Mouse (Mus musculus) embryonic facial prominence, embryonic 14.5 days (tissue): ENCODE results near the gene Sun2. TPM values are rescaled to one million over a fixed set of nuclear protein-coding genes. Genes with fewer than 3 reads are reported as not detected.

Experiments
- ATAC-seq: fragments of 200-750 bp; cut with Nextera tagmentation; 2 replicates; pipeline ENCODE4 v1.8.0; 2017; ENCODE audit warnings: low read depth, moderate number of reproducible peaks, moderate TSS enrichment
- DNase-seq: peaks from one replicate; pipeline ENCODE4 v3.0.0-alpha.2; 2015; ENCODE audit warnings: low spot score
- H3K27ac ChIP-seq: fragments of 300-500 bp; sonication (generic); replicated peaks from 2 replicates; pipeline ENCODE4 v1.5.1; 2014; ENCODE audit warnings: low read depth, mild to moderate bottlenecking, low read length, moderate library complexity
- H3K27me3 ChIP-seq: fragments of 300-500 bp; sonication (generic); replicated peaks from 2 replicates; pipeline ENCODE4 v1.6.1; 2014; ENCODE audit warnings: low read length; ENCODE audit not compliant: control insufficient read depth, insufficient read depth
- H3K36me3 ChIP-seq: fragments of 300-500 bp; sonication (generic); 2 replicates; pipeline ENCODE4 v1.6.1; 2014; ENCODE audit warnings: low read length, mixed read lengths; ENCODE audit not compliant: control insufficient read depth, insufficient read depth
- H3K4me1 ChIP-seq: fragments of 300-500 bp; sonication (generic); 2 replicates; pipeline ENCODE4 v1.6.1; 2014; ENCODE audit warnings: antibody characterized with exemption, low read length; ENCODE audit not compliant: control insufficient read depth, insufficient read depth
- H3K4me2 ChIP-seq: fragments of 300-500 bp; sonication (generic); 2 replicates; pipeline ENCODE4 v1.6.1; 2014; ENCODE audit warnings: low read depth, mild to moderate bottlenecking, low read length, moderate library complexity, mixed read lengths
- H3K4me3 ChIP-seq: fragments of 300-500 bp; sonication (generic); 2 replicates; pipeline ENCODE4 v1.5.1; 2014; ENCODE audit warnings: low read depth, mild to moderate bottlenecking, low read length
- H3K9ac ChIP-seq: fragments of 300-500 bp; sonication (generic); 2 replicates; pipeline ENCODE4 v1.6.1; 2014; ENCODE audit warnings: low read depth, mild to moderate bottlenecking, low read length, moderate library complexity, mixed read lengths
- H3K9me3 ChIP-seq: fragments of 300-500 bp; sonication (generic); 2 replicates; pipeline ENCODE4 v1.6.1; 2016; ENCODE audit warnings: low read length; ENCODE audit not compliant: control insufficient read depth
- WGBS: fragments of 180-500 bp; shearing (Covaris S2); extraction: QIAGEN DNeasy Blood & Tissue Kit; methylation state at CpG from one replicate; pipeline ENCODE4 v1.1.7; 2014; 5-methylcytosine and 5-hydroxymethylcytosine counted together
- polyA plus RNA-seq: library from polyadenylated mRNA; unstranded; fragments of >200 nt; fragmentation: Nextera tagmentation; extraction: Ambion mirVana; gene quantifications from 2 replicates; pipeline ENCODE4 v1.2.1, GENCODE M21; 2014

Sun2 gene
- polyA plus RNA-seq, 1 experiment from 2014 or later, result 5.9 TPM

DNA sequence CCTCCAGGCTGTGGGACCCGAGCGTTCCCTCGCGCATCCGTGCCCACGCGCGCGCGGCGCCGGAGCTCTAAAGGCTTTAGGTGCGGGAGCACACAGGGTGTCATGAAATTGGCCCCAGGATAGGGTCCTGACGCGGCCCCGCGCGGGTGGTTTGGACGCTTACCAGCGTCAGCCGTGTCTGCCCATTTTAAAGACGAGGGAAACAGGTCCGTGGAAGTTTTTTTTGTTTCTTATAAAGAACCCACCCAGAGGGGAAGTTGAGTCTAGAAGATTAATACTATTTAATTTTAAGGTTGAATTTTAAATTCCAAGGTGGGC lies 329 bp upstream of the Sun2 start:
- Histone ChIP-seq H3K4me1 (peaks cover 9% of the 10 kb centered on the region), H3K9ac (peak overlapping the region; percentile 91), H3K9me3 (no peaks in the 10 kb centered on the region), H3K36me3 (peaks cover 14% of the 10 kb centered on the region), H3K4me2 (peak overlapping the region; percentile 70), H3K27me3 (no peaks in the 10 kb centered on the region), H3K27ac (peak overlapping the region; percentile 24; the same call in 1 of the 2 replicates), H3K4me3 (peak overlapping the region; percentile 97)
- ATAC-seq, result no peak; the same call in 1 of the 2 replicates
- DNase-seq, result no peak
- WGBS, result 0% methylated on average over 23 of the region's 23 CpGs

GRCm38 (mm10) chr15:79741173-79741858 lies 1.0 kb downstream of the Sun2 start:
- Histone ChIP-seq H3K27me3 (no peaks in the 10 kb centered on the region), H3K36me3 (peaks cover 27% of the 10 kb centered on the region), H3K9ac (peak overlapping the region; percentile 91), H3K4me3 (peak overlapping the region; percentile 97), H3K4me1 (peaks cover 9% of the 10 kb centered on the region), H3K27ac (peak overlapping the region; percentile 24), H3K4me2 (peak overlapping the region; percentile 70), H3K9me3 (no peaks in the 10 kb centered on the region)
- WGBS, result 23% methylated on average over 14 of the region's 14 CpGs
- DNase-seq (no peak), ATAC-seq (no peak)

- Histone ChIP-seq H3K4me1 (peaks cover 11% of the 10 kb centered on the region), H3K9ac (no peak overlapping the region), H3K9me3 (no peaks in the 10 kb centered on the region), H3K36me3 (peaks cover 31% of the 10 kb centered on the region), H3K27me3 (no peaks in the 10 kb centered on the region), H3K4me3 (peak overlapping the region; percentile 97; the same call in 1 of the 2 replicates), H3K27ac (no peak overlapping the region), H3K4me2 (peak overlapping the region; percentile 70)
- ATAC-seq, result no peak
- WGBS, result 74% methylated on average over 3 of the region's 3 CpGs
- DNase-seq, result no peak
These were observed 1.6 kb downstream of the Sun2 start for GRCm38 (mm10) chr15:79740739-79741138.

DNA sequence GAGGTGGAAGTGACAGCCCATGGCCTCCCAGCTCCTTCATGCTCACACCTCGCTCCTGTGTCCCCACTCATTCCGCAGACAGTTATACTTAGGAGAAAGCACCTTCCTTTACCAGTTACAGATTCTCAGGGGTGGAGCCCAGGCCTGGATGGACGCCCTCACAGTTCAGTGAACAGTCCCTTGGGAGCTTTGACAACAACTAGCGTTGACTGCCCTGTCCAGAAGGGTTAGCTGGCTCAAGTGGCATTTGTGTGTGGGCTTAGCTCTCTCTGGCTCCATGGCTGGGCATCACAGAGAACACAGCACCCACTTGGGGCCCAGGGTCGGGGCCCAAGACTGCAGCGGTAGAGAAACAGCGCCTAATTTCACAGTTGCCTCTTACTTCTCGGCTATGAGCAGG lies 8.0 kb downstream of the Sun2 start:
- H3K9me3 ChIP-seq, result no peaks in the 10 kb centered on the region
- H3K27me3 ChIP-seq, result no peaks in the 10 kb centered on the region
- 85% methylated on average over 8 of the region's 8 CpGs for WGBS
- 0 out of 2 replicates have a peak, but pooled peaks cover 3% of the 10 kb centered on the region for H3K4me1 ChIP-seq
- DNase-seq, result no peak
- no peak for ATAC-seq
- no peak overlapping the region for H3K4me3 ChIP-seq
- no peak overlapping the region for H3K4me2 ChIP-seq
- peaks cover 83% of the 10 kb centered on the region for H3K36me3 ChIP-seq
- H3K27ac ChIP-seq, result no peak overlapping the region
- H3K9ac ChIP-seq, result no peak overlapping the region

DNA sequence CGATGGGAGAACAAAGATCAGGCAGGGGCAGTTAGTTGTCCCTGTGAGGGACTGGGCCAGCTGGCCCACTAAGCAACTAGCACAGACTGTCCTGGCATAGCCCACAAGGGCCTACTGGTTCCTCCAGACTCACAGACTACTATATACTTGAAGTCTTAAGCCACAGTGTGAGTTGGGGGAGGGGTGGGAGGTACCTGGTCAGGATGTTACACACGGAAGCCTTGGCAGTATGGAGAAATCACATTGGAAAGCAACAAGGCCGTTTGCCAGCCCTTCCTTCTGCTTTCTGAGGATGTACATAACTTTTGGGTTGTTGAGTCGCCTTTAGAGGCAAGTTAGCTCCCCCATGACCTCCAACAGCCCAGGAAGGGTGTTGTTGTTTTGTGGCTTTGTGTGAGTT lies 8.7 kb downstream of the Sun2 start:
- H3K36me3 ChIP-seq, result peaks cover 87% of the 10 kb centered on the region

GRCm38 (mm10) chr15:79733192-79733591 lies 9.1 kb downstream of the Sun2 start:
- DNase-seq (no peak), ATAC-seq (no peak)
- Histone ChIP-seq H3K27me3 (no peaks in the 10 kb centered on the region), H3K27ac (no peak overlapping the region), H3K4me3 (no peak overlapping the region), H3K4me1 (0 out of 2 replicates have a peak, but pooled peaks cover 3% of the 10 kb centered on the region), H3K4me2 (no peak overlapping the region), H3K36me3 (peaks cover 87% of the 10 kb centered on the region), H3K9ac (no peak overlapping the region), H3K9me3 (no peaks in the 10 kb centered on the region)
- 97% methylated on average over 8 of the region's 8 CpGs for WGBS

More for the DNA sequence above, 8.7 kb downstream of the Sun2 start:
- no peaks in the 10 kb centered on the region for H3K9me3 ChIP-seq
- H3K4me2 ChIP-seq, result no peak overlapping the region
- no peaks in the 10 kb centered on the region for H3K27me3 ChIP-seq
- H3K27ac ChIP-seq, result no peak overlapping the region
- WGBS, result 69% methylated on average over 4 of the region's 4 CpGs
- 0 out of 2 replicates have a peak, but pooled peaks cover 3% of the 10 kb centered on the region for H3K4me1 ChIP-seq
- no peak overlapping the region for H3K9ac ChIP-seq
- no peak for ATAC-seq
- DNase-seq, result no peak
- no peak overlapping the region for H3K4me3 ChIP-seq

- H3K36me3 ChIP-seq, result peaks cover 86% of the 10 kb centered on the region
- H3K9ac ChIP-seq, result no peak overlapping the region
- H3K9me3 ChIP-seq, result no peaks in the 10 kb centered on the region
- H3K27me3 ChIP-seq, result no peaks in the 10 kb centered on the region
- H3K27ac ChIP-seq, result no peak overlapping the region
- 90% methylated on average over 7 of the region's 7 CpGs for WGBS
- H3K4me2 ChIP-seq, result no peak overlapping the region
- no peak overlapping the region for H3K4me3 ChIP-seq
- H3K4me1 ChIP-seq, result 0 out of 2 replicates have a peak, but pooled peaks cover 3% of the 10 kb centered on the region
- DNase-seq, result no peak
- ATAC-seq, result no peak
These were observed 10.8 kb downstream of the Sun2 start for GRCm38 (mm10) chr15:79731554-79731953.

- Histone ChIP-seq H3K9ac (no peak overlapping the region), H3K4me3 (no peak overlapping the region), H3K9me3 (no peaks in the 10 kb centered on the region), H3K4me1 (no peaks in the 10 kb centered on the region), H3K27ac (no peak overlapping the region), H3K4me2 (no peak overlapping the region), H3K36me3 (peaks cover 90% of the 10 kb centered on the region), H3K27me3 (no peaks in the 10 kb centered on the region)
- ATAC-seq, result no peak
- WGBS, result 87% methylated on average over 9 of the region's 10 CpGs
- no peak for DNase-seq
These were observed 13.5 kb downstream of the Sun2 start for GRCm38 (mm10) chr15:79728731-79729388.
